Mouse (Mus musculus): ENCODE results near the gene Hmgb3.
"Not testable (repeated sequence)": the region's sequence is repeated elsewhere in the genome, so short reads cannot be mapped to it uniquely, and the experiment has no call there.

Gene Hmgb3

GRCm38 (mm10) chrX:71555415-71556114 is at the start of gene Hmgb3:
TSS of gene Hmgb3 (plus strand) at chrX:71555918.
- peak; percentile 86 for DNase-seq (ENCODE audit: low read depth)

GRCm38 (mm10) chrX:71506591-71506990 is 49.1 kb upstream of the Hmgb3 start:
- not testable (repeated sequence) for DNase-seq (ENCODE audit: low read depth)

- no peak for DNase-seq (ENCODE audit: low read depth)
Measured at GRCm38 (mm10) chrX:71519252-71519651, 36.5 kb upstream of the Hmgb3 start.

- DNase-seq (ENCODE audit: low read depth): no peak
Measured at GRCm38 (mm10) chrX:71522889-71523288, 32.8 kb upstream of the Hmgb3 start.

GRCm38 (mm10) chrX:71524310-71524709 is 31.4 kb upstream of the Hmgb3 start:
- DNase-seq (ENCODE audit: low read depth): no peak

GRCm38 (mm10) chrX:71525593-71526299 is 30.0 kb upstream of the Hmgb3 start:
- no peak for DNase-seq (ENCODE audit: low read depth)

GRCm38 (mm10) chrX:71527461-71527860 is 28.3 kb upstream of the Hmgb3 start:
- no peak for DNase-seq (ENCODE audit: low read depth)

- no peak for DNase-seq (ENCODE audit: low read depth)
Measured at GRCm38 (mm10) chrX:71528150-71528549, 27.6 kb upstream of the Hmgb3 start.

GRCm38 (mm10) chrX:71528646-71529045 is 27.1 kb upstream of the Hmgb3 start:
- DNase-seq (ENCODE audit: low read depth): no peak

GRCm38 (mm10) chrX:71532635-71533034 is 23.1 kb upstream of the Hmgb3 start:
- DNase-seq (ENCODE audit: low read depth): no peak

- DNase-seq (ENCODE audit: low read depth): no peak
Measured at GRCm38 (mm10) chrX:71534102-71534501, 21.6 kb upstream of the Hmgb3 start.

GRCm38 (mm10) chrX:71537791-71538190 is 17.9 kb upstream of the Hmgb3 start:
- no peak for DNase-seq (ENCODE audit: low read depth)

- no peak for DNase-seq (ENCODE audit: low read depth)
Measured at GRCm38 (mm10) chrX:71540821-71541510, 14.8 kb upstream of the Hmgb3 start.

GRCm38 (mm10) chrX:71544731-71545130 is 11.0 kb upstream of the Hmgb3 start:
- DNase-seq (ENCODE audit: low read depth): no peak

- no peak for DNase-seq (ENCODE audit: low read depth)
Measured at GRCm38 (mm10) chrX:71545163-71545562, 10.6 kb upstream of the Hmgb3 start.

- DNase-seq (ENCODE audit: low read depth): peak; percentile 35
Measured at GRCm38 (mm10) chrX:71556115-71556941, 610 bp downstream of the Hmgb3 start.

GRCm38 (mm10) chrX:71556965-71557491 is 1.3 kb downstream of the Hmgb3 start:
- DNase-seq (ENCODE audit: low read depth): peak; percentile 10

- no peak for DNase-seq (ENCODE audit: low read depth)
Measured at GRCm38 (mm10) chrX:71559336-71559735, 3.6 kb downstream of the Hmgb3 start.

- DNase-seq (ENCODE audit: low read depth): no peak
Measured at GRCm38 (mm10) chrX:71560796-71561195, 5.1 kb downstream of the Hmgb3 start.

- DNase-seq (ENCODE audit: low read depth): no peak
Measured at GRCm38 (mm10) chrX:71573132-71573900, 17.6 kb downstream of the Hmgb3 start.

GRCm38 (mm10) chrX:71575550-71575949 is 19.8 kb downstream of the Hmgb3 start:
- no peak for DNase-seq (ENCODE audit: low read depth)

Data from naive thymus-derived CD4-positive, alpha-beta T cell, adult 2 months (primary cell).